Comparison of ENCODE assay signal across 10 mouse cellular contexts in the genomic region with DNA sequence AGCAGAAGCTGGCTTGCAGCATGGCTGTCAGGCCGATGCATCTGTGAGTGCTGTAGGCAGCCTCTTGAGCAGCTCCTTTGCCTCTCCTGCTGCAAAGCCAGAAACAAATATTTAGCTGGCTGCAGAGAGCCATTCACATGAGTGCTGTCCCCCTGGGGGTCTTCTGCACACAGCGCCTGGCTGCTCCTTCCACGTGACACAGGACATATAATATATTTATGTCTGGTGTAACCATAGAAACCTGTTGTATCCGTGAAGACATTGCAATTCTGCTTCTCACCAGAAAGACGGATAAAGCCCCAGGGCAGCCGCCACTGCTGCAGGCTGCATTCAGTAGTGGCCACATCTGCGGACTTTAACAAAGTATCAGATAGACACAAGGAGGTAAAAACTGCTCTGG.
DNase-seq lines count a peak whose midpoint lies in the region; ATAC-seq and TF ChIP-seq lines count a peak whose summit lies in the region.
"Had no signal": no experiment of that assay in that cellular context is flagged by ENCODE, and none has a peak within 500 bp of the region (broad histone marks: within the 10 kb centered on the region; RNA-seq: fewer than 3 reads in every experiment).

No protein-coding gene starts in this region.

- H3K4me3 ChIP-seq in kidney, embryonic 16.5 days (ENCODE audit: low read length), result no peak overlapping the region
- no peak overlapping the region for H3K4me3 ChIP-seq in embryonic facial prominence, embryonic 15.5 days (replicated peaks)
- no peak overlapping the region for H3K4me3 ChIP-seq in hindbrain, postnatal 0 days (ENCODE audit: low read length)
- no peak overlapping the region for H3K4me3 ChIP-seq in midbrain, postnatal 0 days (ENCODE audit: low read depth, low read length)
- H3K4me3 ChIP-seq: stomach, embryonic 15.5 days had no signal

- no peaks in the 10 kb centered on the region for H3K9me3 ChIP-seq in kidney, embryonic 16.5 days (ENCODE audit: low read length)
- no peaks in the 10 kb centered on the region for H3K9me3 ChIP-seq in embryonic facial prominence, embryonic 15.5 days (replicated peaks)
- no peaks in the 10 kb centered on the region for H3K9me3 ChIP-seq in hindbrain, postnatal 0 days (ENCODE audit: low read length)
- no peaks in the 10 kb centered on the region for H3K9me3 ChIP-seq in midbrain, postnatal 0 days (ENCODE audit: low read length)
- H3K9me3 ChIP-seq: stomach, embryonic 15.5 days had no signal

- H3K27me3 ChIP-seq in kidney, embryonic 16.5 days (ENCODE audit: insufficient read depth, low read length), result no peaks in the 10 kb centered on the region
- H3K27me3 ChIP-seq in embryonic facial prominence, embryonic 15.5 days, result no peaks in the 10 kb centered on the region
- no peaks in the 10 kb centered on the region for H3K27me3 ChIP-seq in hindbrain, postnatal 0 days (ENCODE audit: insufficient read depth, low read length)
- no peaks in the 10 kb centered on the region for H3K27me3 ChIP-seq in midbrain, postnatal 0 days (ENCODE audit: insufficient read depth, low read length)
- H3K27me3 ChIP-seq: stomach, embryonic 15.5 days had no signal

- peak; percentile 24; the same call in 1 of the 2 replicates for ATAC-seq in kidney, embryonic 16.5 days (ENCODE audit: low FRiP score, low TSS enrichment)
- 0 out of 2 replicates have a peak, but pooled peaks have one; percentile 18 for ATAC-seq in embryonic facial prominence, embryonic 15.5 days (ENCODE audit: insufficient number of reproducible peaks, low FRiP score, low TSS enrichment, low read depth)
- ATAC-seq in hindbrain, postnatal 0 days, result peak; percentile 84
- ATAC-seq in midbrain, postnatal 0 days (ENCODE audit: low FRiP score), result peak; percentile 76
- no peak for ATAC-seq in CD4-positive, CD25-positive, alpha-beta regulatory T cell, adult 4 months

- H3K36me3 ChIP-seq in kidney, embryonic 16.5 days (ENCODE audit: insufficient read depth, low read length), result 0 out of 2 replicates have a peak, but pooled peaks cover 2% of the 10 kb centered on the region
- H3K36me3 ChIP-seq in embryonic facial prominence, embryonic 15.5 days, result no peaks in the 10 kb centered on the region
- H3K36me3 ChIP-seq in hindbrain, postnatal 0 days (ENCODE audit: insufficient read depth, low read length), result no peaks in the 10 kb centered on the region
- H3K36me3 ChIP-seq in midbrain, postnatal 0 days (ENCODE audit: insufficient read depth, low read length), result no peaks in the 10 kb centered on the region
- H3K36me3 ChIP-seq: stomach, embryonic 15.5 days had no signal

- peak; percentile 27; the same call in 1 of the 2 replicates for TF ChIP-seq CTCF in hindbrain, postnatal 0 days (IDR thresholded peaks at IDR 0.05; ENCODE audit: low read depth)
- peak; percentile 33 for TF ChIP-seq CTCF in midbrain, postnatal 0 days (IDR thresholded peaks at IDR 0.05)

- H3K4me2 ChIP-seq in kidney, embryonic 16.5 days (replicated peaks; ENCODE audit: low read depth, low read length), result no peak overlapping the region
- H3K4me2 ChIP-seq in embryonic facial prominence, embryonic 15.5 days (replicated peaks), result no peak overlapping the region
- no peak overlapping the region for H3K4me2 ChIP-seq in hindbrain, postnatal 0 days (ENCODE audit: low read depth, low read length)
- peak overlapping the region; percentile 34 for H3K4me2 ChIP-seq in midbrain, postnatal 0 days (ENCODE audit: low read depth, low read length, poor library complexity, severe bottlenecking)
- H3K4me2 ChIP-seq: stomach, embryonic 15.5 days had no signal

- no peak overlapping the region for H3K9ac ChIP-seq in kidney, embryonic 16.5 days (replicated peaks; ENCODE audit: low read length)
- H3K9ac ChIP-seq in embryonic facial prominence, embryonic 15.5 days, result no peak overlapping the region
- peak overlapping the region; percentile 28; the same call in 1 of the 2 replicates for H3K9ac ChIP-seq in hindbrain, postnatal 0 days (replicated peaks; ENCODE audit: low read length)
- H3K9ac ChIP-seq in midbrain, postnatal 0 days (replicated peaks; ENCODE audit: low read length, poor library complexity, severe bottlenecking), result 0 out of 2 replicates have a peak overlapping the region, but pooled peaks have one; percentile 48
- H3K9ac ChIP-seq: stomach, embryonic 15.5 days had no signal

- H3K4me1 ChIP-seq in kidney, embryonic 16.5 days (ENCODE audit: insufficient read depth, low read length), result peaks cover 22% of the 10 kb centered on the region
- peaks cover 37% of the 10 kb centered on the region for H3K4me1 ChIP-seq in embryonic facial prominence, embryonic 15.5 days
- peaks cover 19% of the 10 kb centered on the region for H3K4me1 ChIP-seq in hindbrain, postnatal 0 days (ENCODE audit: insufficient read depth, low read length)
- H3K4me1 ChIP-seq in midbrain, postnatal 0 days (ENCODE audit: insufficient read depth, low read length), result peaks cover 21% of the 10 kb centered on the region

- WGBS in kidney, embryonic 16.5 days, result 25% methylated on average over 7 of the region's 7 CpGs
- 21% methylated on average over 7 of the region's 7 CpGs for WGBS in embryonic facial prominence, embryonic 15.5 days
- 7% methylated on average over 7 of the region's 7 CpGs for WGBS in hindbrain, postnatal 0 days
- WGBS in midbrain, postnatal 0 days, result 8% methylated on average over 7 of the region's 7 CpGs

- no peak for DNase-seq in kidney, postnatal 25 days
- DNase-seq in hindbrain, postnatal 0 days (ENCODE audit: low spot score), result peak; percentile 77
- DNase-seq in midbrain, postnatal 0 days (ENCODE audit: low spot score), result peak; percentile 79
- no peak for DNase-seq in urinary bladder, postnatal 14 days (ENCODE audit: low spot score)
- no peak for DNase-seq in adrenal gland, postnatal 25 days
- DNase-seq: lung, postnatal 14 days had no signal

- H3K27ac ChIP-seq in kidney, embryonic 16.5 days (ENCODE audit: low read length), result no peak overlapping the region; the same call in none of the 2 replicates
- H3K27ac ChIP-seq in embryonic facial prominence, embryonic 15.5 days (replicated peaks), result peak overlapping the region; percentile 78
- peak overlapping the region; percentile 77 for H3K27ac ChIP-seq in hindbrain, postnatal 0 days
- peak overlapping the region; percentile 81 for H3K27ac ChIP-seq in midbrain, postnatal 0 days (ENCODE audit: low read depth, low read length)
- H3K27ac ChIP-seq: stomach, embryonic 15.5 days had no signal

Comparison
In these comparisons a context has a peak if more than half of its experiments do, and no peak if none do; other contexts are left out.
1. H3K9ac ChIP-seq: peak in hindbrain, postnatal 0 days (single experiment) and midbrain, postnatal 0 days (single experiment); none in kidney, embryonic 16.5 days (single experiment) and embryonic facial prominence, embryonic 15.5 days (single experiment).
2. DNase-seq: peak in hindbrain, postnatal 0 days (single experiment) and midbrain, postnatal 0 days (single experiment); none in kidney, postnatal 25 days (0 of 2), urinary bladder, postnatal 14 days (single experiment) and adrenal gland, postnatal 25 days (single experiment).